Mouse (Mus musculus) ES-E14 (cell line): Measurements from ENCODE around the gene Apopt1. TPM values are rescaled to one million over a fixed set of nuclear protein-coding genes. Genes with fewer than 3 reads are reported as not detected.

ENCODE experiments used
- DNase-seq: peaks from one replicate; pipeline ENCODE4 v3.0.0-alpha.2; 2013; ENCODE audit warnings: low read depth, low spot score
- H3K27ac ChIP-seq: 2 replicates; pipeline ENCODE4 v1.5.1; 2012; ENCODE audit warnings: low read depth, mild to moderate bottlenecking, low read length, moderate library complexity, mixed read lengths; ENCODE audit not compliant: poor library complexity, insufficient read depth, severe bottlenecking
- H3K36me3 ChIP-seq: 2 replicates; pipeline ENCODE4 v1.6.1; 2012; ENCODE audit warnings: mild to moderate bottlenecking, low read length, moderate library complexity, mixed read lengths; ENCODE audit not compliant: control insufficient read depth, poor library complexity, insufficient read depth, severe bottlenecking
- H3K4me1 ChIP-seq, 2 experiments: fragments of 150-350 bp in 1 of 2; sonication (generic) in 1 of 2; 2 replicates each; pipeline ENCODE4 v1.6.1; 2012; ENCODE audit warnings: low read length in 2 of 2, mild to moderate bottlenecking in 1 of 2, mixed read lengths in 1 of 2; ENCODE audit not compliant: control insufficient read depth in 2 of 2, insufficient read depth in 2 of 2, poor library complexity in 1 of 2
- H3K4me3 ChIP-seq, 2 experiments: fragments of 150-350 bp in 1 of 2; sonication (generic) in 1 of 2; 2 replicates each; pipeline ENCODE4 v1.5.1; 2012; ENCODE audit warnings: low read length in 2 of 2, low read depth in 1 of 2, mild to moderate bottlenecking in 1 of 2, mixed read lengths in 1 of 2; ENCODE audit not compliant: insufficient read depth in 1 of 2, poor library complexity in 1 of 2, severe bottlenecking in 1 of 2
- H3K9ac ChIP-seq: 2 replicates; pipeline ENCODE4 v1.6.1; 2012; ENCODE audit warnings: low read depth, mild to moderate bottlenecking, low read length, mixed read lengths; ENCODE audit not compliant: poor library complexity, insufficient read depth, severe bottlenecking
- H3K9me3 ChIP-seq: fragments of 150-350 bp; sonication (generic); 2 replicates; pipeline ENCODE4 v1.6.1; 2012; ENCODE audit warnings: low read depth, mild to moderate bottlenecking, low read length; ENCODE audit not compliant: control insufficient read depth, insufficient read depth
- CHD2 ChIP-seq: IDR thresholded peaks from 2 replicates; pipeline ENCODE4 v1.6.1; 2014; ENCODE audit warnings: mild to moderate bottlenecking, low read depth, low read length, inconsistent platforms
- HCFC1 ChIP-seq: IDR thresholded peaks from 2 replicates; pipeline ENCODE4 v1.6.1; 2012; ENCODE audit warnings: low read length, inconsistent platforms, borderline replicate concordance; ENCODE audit not compliant: insufficient read depth
- MAFK ChIP-seq: IDR thresholded peaks from 2 replicates; pipeline ENCODE4 v1.6.1; 2014; ENCODE audit warnings: mild to moderate bottlenecking, low read depth, low read length, inconsistent platforms; ENCODE audit not compliant: insufficient read depth
- ZC3H11A ChIP-seq: IDR thresholded peaks from 2 replicates; pipeline ENCODE4 v1.6.1; 2012; ENCODE audit warnings: low read depth, mild to moderate bottlenecking, inconsistent platforms, low read length, borderline replicate concordance
- ZNF384 ChIP-seq: IDR thresholded peaks from 2 replicates; pipeline ENCODE4 v1.6.1; 2012; ENCODE audit warnings: low read depth, low read length, inconsistent platforms
- in situ Hi-C, 2 experiments: fragments of 600-800 bp; cut with MboI; formaldehyde crosslinking; loops; one replicate each; pipeline ENCODE4 v1.15.1; 2025; ENCODE audit warnings: low sequenced_read_pairs in 2 of 2, inconsistent platforms in 1 of 2; ENCODE audit not compliant: unreplicated experiment in 2 of 2
- total RNA-seq: library from RNA; depleted of rRNA; stranded (reverse); fragments of 300-350 nt; gene quantifications from 2 replicates; pipeline ENCODE4 v1.2.3, GENCODE M21; 2012

Apopt1 gene
- total RNA-seq, 1 experiment = 15.2 TPM

DNA sequence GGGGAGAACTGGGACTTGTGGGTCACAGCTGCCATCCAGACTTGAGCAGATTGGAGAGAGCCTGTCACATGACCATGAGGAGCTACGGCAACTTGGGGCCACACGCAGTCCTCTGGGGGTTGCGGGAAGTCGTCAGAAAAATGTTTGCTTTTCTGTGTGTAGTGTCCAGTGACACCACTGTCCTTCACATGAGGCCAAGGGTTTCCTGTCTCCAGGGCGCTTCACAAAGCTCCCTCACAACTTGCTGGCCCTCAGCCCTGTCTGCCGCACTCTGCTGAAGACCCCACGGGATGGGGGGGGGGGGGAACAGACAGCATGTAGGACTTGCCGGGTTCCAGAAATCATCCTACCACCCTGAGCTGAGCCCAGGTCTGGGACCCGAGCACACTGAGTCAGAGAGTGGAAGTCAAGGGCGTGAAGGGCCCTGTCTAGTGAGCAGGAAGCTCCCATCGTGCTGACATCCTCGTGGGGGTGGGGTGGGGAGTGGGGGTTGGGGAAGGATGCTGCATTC is 18.7 kb upstream of the Apopt1 start:
- peaks cover 4 to 32% of the 10 kb centered on the region in 2 experiments; a peak in 3 of 4 replicates for H3K4me1 ChIP-seq
- H3K27ac ChIP-seq = no peak overlapping the region
- H3K9ac ChIP-seq = no peak overlapping the region
- in situ Hi-C loops = no loop called here
- H3K36me3 ChIP-seq = no peaks in the 10 kb centered on the region
- DNase-seq = no peak
- H3K9me3 ChIP-seq = no peaks in the 10 kb centered on the region
- no peak for TF ChIP-seq HCFC1
- TF ChIP-seq CHD2 = no peak
- no peak for TF ChIP-seq ZC3H11A
- TF ChIP-seq MAFK = no peak
- no peak for TF ChIP-seq ZNF384
- no peak overlapping the region for H3K4me3 ChIP-seq

DNA sequence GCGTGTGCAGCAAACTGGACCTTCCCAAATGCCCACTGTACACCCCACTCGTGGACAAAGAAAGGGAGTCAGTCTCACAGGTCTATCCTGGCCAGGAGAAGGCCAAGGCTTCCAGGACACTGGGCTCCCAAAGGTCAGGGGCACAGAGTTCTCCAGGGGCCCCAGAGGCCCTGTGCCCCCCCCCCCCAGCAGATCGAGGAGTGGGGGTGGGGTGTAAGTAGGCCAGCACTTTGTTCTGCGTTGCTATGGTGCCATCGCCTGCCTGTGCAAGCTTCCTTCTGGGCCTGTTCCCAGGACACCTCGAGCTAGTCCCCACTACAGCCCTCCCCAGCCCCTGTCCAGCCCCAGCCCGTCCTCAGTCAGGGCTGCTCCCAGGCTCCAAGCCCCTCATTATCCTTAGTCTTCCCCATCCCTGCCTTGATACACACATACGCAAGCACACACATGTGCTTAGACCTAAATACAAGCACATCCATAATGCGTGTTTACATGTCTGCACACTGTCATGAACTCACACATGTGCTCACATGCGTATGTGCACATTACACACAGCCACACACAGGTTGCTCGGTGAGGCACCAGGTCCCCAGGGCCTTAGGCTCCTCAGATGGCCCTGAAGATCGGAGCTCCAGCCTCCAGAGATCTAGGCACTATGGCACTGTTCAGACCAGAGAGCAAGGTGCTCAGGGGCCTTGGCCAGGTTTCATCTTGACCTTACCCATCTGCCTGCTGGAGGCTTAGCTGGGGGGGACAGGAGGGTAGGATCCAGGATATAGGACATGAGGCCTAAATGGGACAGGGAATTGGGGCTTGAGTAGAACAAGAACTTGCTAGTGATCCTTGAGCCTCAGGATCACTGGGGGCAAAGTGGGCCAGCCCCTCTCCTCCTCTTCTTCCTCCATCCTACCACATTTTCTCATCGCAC is 17.9 kb upstream of the Apopt1 start:
- no peaks in the 10 kb centered on the region for H3K9me3 ChIP-seq
- TF ChIP-seq ZC3H11A (no peak), MAFK (no peak), ZNF384 (no peak), HCFC1 (no peak), CHD2 (no peak)
- no peak overlapping the region for H3K9ac ChIP-seq
- no peak overlapping the region for H3K27ac ChIP-seq
- DNase-seq = no peak
- H3K36me3 ChIP-seq = no peaks in the 10 kb centered on the region
- H3K4me1 ChIP-seq = peaks cover 4 to 32% of the 10 kb centered on the region in 2 experiments; a peak in 3 of 4 replicates
- in situ Hi-C loops = no loop called here
- no peak overlapping the region for H3K4me3 ChIP-seq

DNA sequence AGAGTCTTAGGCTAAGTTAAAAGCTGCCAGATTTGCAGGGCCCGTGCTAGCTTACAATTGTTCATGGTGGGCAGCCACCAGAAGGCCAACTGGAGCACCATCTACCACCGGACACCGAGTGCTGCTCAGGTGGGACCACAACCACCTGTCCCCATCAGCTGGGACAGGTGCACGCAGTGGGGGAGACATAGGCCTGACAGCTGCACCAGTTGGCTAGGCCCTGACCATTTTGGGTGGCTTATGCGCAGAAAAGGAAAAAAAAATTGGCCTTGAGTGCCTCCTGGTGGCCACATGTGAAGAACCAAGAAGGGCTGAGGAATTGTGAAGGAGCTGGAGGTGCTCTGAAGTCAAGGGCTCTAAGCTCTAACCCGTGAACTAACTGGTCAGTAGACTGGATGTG is 16.8 kb upstream of the Apopt1 start:
- Histone ChIP-seq H3K4me1 (peaks cover 4 to 32% of the 10 kb centered on the region in 2 experiments; a peak in 3 of 4 replicates), H3K36me3 (no peaks in the 10 kb centered on the region), H3K9me3 (no peaks in the 10 kb centered on the region), H3K4me3 (no peak overlapping the region), H3K27ac (no peak overlapping the region), H3K9ac (no peak overlapping the region)
- in situ Hi-C loops = no loop called here
- DNase-seq = peak; percentile 75
- no peak for TF ChIP-seq HCFC1
- peak; percentile 88 for TF ChIP-seq ZNF384
- TF ChIP-seq CHD2 = no peak
- no peak for TF ChIP-seq MAFK
- TF ChIP-seq ZC3H11A = peak; percentile 70; the same call in 1 of the 2 replicates

DNA sequence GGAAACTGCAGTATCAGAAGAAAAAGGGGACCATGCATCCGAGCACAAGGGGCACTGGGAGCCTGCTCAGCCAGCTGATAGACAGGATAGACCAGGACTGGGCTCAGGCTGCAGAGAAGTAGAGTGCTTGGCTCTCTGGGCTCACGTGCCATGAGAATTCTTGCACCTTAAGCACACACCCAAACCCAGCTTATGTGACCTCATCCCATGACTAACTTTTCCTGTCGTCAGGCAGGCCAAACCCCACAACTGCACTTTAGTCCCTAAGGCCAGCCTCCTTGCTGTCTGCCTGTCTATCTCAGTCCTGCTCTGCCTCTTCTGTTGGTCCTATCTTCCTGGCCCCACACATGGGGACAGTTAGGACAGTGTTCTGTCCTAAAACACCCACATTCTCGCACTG is 15.4 kb upstream of the Apopt1 start:
- Histone ChIP-seq H3K9me3 (no peaks in the 10 kb centered on the region), H3K36me3 (no peaks in the 10 kb centered on the region), H3K4me1 (peaks cover 4 to 26% of the 10 kb centered on the region in 2 experiments; a peak in 3 of 4 replicates), H3K9ac (no peak overlapping the region), H3K4me3 (no peak overlapping the region), H3K27ac (no peak overlapping the region)
- TF ChIP-seq ZNF384 (no peak), ZC3H11A (no peak)
- in situ Hi-C loops = no loop called here
- DNase-seq = no peak

DNA sequence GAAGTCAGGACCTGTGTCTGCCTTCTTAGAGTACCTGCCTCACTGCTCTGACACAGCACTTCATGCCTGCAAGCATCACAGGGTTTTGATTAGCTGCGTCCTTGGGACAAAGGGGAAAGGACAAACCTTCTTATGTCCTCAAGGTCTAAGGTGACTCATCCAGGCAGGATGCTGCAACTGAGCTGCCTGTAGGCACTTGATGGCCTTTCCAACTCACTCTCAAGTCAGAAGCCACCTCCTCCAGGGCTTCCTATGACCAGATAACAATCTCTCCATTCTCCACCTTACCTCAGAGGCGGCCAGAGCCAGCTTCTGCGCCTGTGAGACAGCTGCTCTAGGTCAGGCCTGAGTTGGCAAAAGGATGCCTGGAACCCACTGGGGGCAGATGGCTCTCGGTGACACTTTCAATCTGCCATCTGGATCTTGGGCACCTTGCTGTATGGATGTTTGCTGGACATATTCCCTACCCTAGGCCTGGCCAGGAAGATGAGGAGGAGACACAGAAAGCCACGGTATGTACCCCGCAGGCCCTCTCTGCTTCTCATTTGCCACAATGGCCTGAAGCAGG is 14.6 kb upstream of the Apopt1 start:
- H3K4me3 ChIP-seq = no peak overlapping the region
- no peaks in the 10 kb centered on the region for H3K36me3 ChIP-seq
- TF ChIP-seq CHD2 (no peak), ZNF384 (no peak), MAFK (no peak), HCFC1 (no peak), ZC3H11A (no peak)
- DNase-seq = no peak
- in situ Hi-C loops = no loop called here
- peaks cover 4 to 21% of the 10 kb centered on the region in 2 experiments; a peak in 3 of 4 replicates for H3K4me1 ChIP-seq
- no peak overlapping the region for H3K27ac ChIP-seq
- H3K9ac ChIP-seq = no peak overlapping the region
- no peaks in the 10 kb centered on the region for H3K9me3 ChIP-seq
